Mouse (Mus musculus): ENCODE measurements around the gene Tprkb. TPM values are rescaled to one million over a fixed set of nuclear protein-coding genes. Genes with fewer than 3 reads are reported as not detected.
"Not testable (repeated sequence)": the region's sequence is repeated elsewhere in the genome, so short reads cannot be mapped to it uniquely, and the experiment has no call there.

The Tprkb gene
- polyA plus RNA-seq, 1 experiment from 2014 or later = 26.7 TPM

DNA sequence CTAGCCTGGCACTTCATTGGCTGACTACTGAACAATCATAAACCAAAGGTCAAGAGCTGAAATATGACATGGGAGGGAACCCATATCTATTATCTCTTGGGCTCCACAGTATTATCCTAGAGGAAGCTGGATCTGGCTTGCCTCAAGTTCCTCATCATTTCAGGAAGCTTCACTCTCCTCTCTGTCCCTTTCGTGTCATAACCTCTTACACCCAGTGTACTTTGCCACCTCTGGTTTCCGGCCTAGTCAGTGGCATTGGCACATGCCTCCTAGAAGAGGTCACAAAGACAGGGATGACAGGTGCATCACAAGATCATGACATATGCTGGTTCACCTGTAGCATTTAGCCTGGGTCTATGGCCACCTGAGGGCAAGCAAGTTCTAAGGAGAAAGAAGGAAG lies 9.4 kb upstream of the Tprkb start:
- no peak overlapping the region for H3K4me3 ChIP-seq (ENCODE audit: low read depth, low read length)
- no peaks in the 10 kb centered on the region for H3K36me3 ChIP-seq (replicated peaks; ENCODE audit: insufficient read depth, low read length)
- H3K4me1 ChIP-seq (ENCODE audit: insufficient read depth) = peaks cover 11% of the 10 kb centered on the region
- H3K9me3 ChIP-seq (ENCODE audit: low read length) = no peaks in the 10 kb centered on the region
- 73% methylated on average over 2 of the region's 2 CpGs for WGBS (ENCODE audit: insufficient replicate concordance)
- no peak overlapping the region for H3K27ac ChIP-seq (ENCODE audit: low read depth)
- TF ChIP-seq EP300 (IDR thresholded peaks at IDR 0.05; ENCODE audit: low read depth) (no peak), CTCF (IDR thresholded peaks at IDR 0.05; ENCODE audit: low read depth) (no peak)
- peak; percentile 6 for DNase-seq
- no peaks in the 10 kb centered on the region for H3K27me3 ChIP-seq (ENCODE audit: insufficient read depth, low read length)
- ATAC-seq = no peak
- H3K9ac ChIP-seq (replicated peaks) = no peak overlapping the region
- no peak overlapping the region for H3K4me2 ChIP-seq (ENCODE audit: low read depth, low read length)

- H3K27me3 ChIP-seq (ENCODE audit: insufficient read depth, low read length); H3K36me3 ChIP-seq (replicated peaks; ENCODE audit: insufficient read depth, low read length); H3K27ac ChIP-seq (ENCODE audit: low read depth); H3K9me3 ChIP-seq (ENCODE audit: low read length): not testable (repeated sequence)
- peak within 1 kb of the TSS; percentile 38 for H3K4me3 ChIP-seq (ENCODE audit: low read depth, low read length)
- ATAC-seq (peak; percentile 75), DNase-seq (peak; percentile 65)
- H3K4me2 ChIP-seq (ENCODE audit: low read depth, low read length) = peak within 1 kb of the TSS; percentile 40
- 12% methylated on average over 20 of the region's 20 CpGs for WGBS (ENCODE audit: insufficient replicate concordance)
- H3K9ac ChIP-seq (replicated peaks) = peak within 1 kb of the TSS; percentile 36; the same call in 1 of the 2 replicates
- H3K4me1 ChIP-seq (ENCODE audit: insufficient read depth) = peaks cover 20% of the 10 kb centered on the region
- TF ChIP-seq CTCF (IDR thresholded peaks at IDR 0.05; ENCODE audit: low read depth) = peak; percentile 87
These were observed 7.0 kb upstream of the Tprkb start, which contains the start of gene Nat8f4 for GRCm38 (mm10) chr6:85904642-85905061. Gene Nat8f4, minus strand, starts transcription at chr6:85904884.

DNA sequence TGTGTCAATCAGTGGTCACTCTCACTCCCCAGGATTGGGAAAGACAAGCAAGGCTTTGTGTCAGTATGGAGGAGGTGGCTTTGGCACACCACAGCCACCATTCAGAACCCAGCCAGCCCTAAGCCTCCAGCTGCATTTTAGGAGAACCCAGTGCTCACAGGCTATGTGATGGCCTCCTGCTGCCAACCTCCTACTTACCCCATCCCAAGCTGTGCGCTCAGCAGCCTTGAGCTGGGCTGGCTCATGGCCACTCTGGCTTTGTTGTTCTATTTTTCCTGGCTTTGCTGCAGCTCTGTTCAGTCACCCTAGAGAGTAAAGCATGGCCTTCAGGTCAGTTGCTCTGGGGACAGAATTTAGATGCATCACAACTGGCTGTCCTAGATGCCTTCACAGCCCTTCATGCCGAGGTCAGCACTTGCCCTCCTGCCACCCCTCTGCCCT lies 4.7 kb upstream of the Tprkb start:
- not testable (repeated sequence) for H3K27ac ChIP-seq (ENCODE audit: low read depth); H3K36me3 ChIP-seq (replicated peaks; ENCODE audit: insufficient read depth, low read length); H3K9me3 ChIP-seq (ENCODE audit: low read length); H3K4me2 ChIP-seq (ENCODE audit: low read depth, low read length); H3K9ac ChIP-seq (replicated peaks); DNase-seq; H3K27me3 ChIP-seq (ENCODE audit: insufficient read depth, low read length); H3K4me3 ChIP-seq (ENCODE audit: low read depth, low read length)
- 54% methylated on average over 2 of the region's 2 CpGs for WGBS (ENCODE audit: insufficient replicate concordance)
- H3K4me1 ChIP-seq (ENCODE audit: insufficient read depth) = peaks cover 33% of the 10 kb centered on the region
- peak; percentile 22 for ATAC-seq

DNA sequence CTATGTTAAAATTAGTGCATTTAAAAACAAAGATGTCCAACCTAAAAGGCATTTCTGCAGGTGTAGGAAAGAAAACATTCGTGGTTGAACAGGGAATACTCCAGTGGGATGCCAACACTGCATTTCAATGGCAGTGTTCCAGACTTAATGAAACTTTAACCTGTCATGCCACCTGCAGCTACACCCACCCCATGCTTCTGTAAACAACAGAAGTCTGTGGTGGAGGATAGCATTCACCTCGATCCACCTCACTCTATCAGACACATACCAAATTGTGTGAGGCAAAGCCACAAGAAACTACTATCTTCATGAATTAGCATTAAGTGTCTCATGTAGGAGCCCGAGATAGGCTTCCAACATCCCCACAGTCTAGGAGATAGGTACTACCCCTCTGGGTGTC lies 3.3 kb upstream of the Tprkb start:
- no peaks in the 10 kb centered on the region for H3K36me3 ChIP-seq (replicated peaks; ENCODE audit: insufficient read depth, low read length)
- H3K9me3 ChIP-seq (ENCODE audit: low read length) = no peaks in the 10 kb centered on the region
- peaks cover 33% of the 10 kb centered on the region for H3K4me1 ChIP-seq (ENCODE audit: insufficient read depth)
- no peak overlapping the region for H3K4me2 ChIP-seq (ENCODE audit: low read depth, low read length)
- H3K27ac ChIP-seq (ENCODE audit: low read depth) = peak overlapping the region; percentile 68
- no peak overlapping the region for H3K4me3 ChIP-seq (ENCODE audit: low read depth, low read length)
- no peaks in the 10 kb centered on the region for H3K27me3 ChIP-seq (ENCODE audit: insufficient read depth, low read length)
- WGBS (ENCODE audit: insufficient replicate concordance) = 44% methylated on average over 3 of the region's 3 CpGs
- TF ChIP-seq EP300 (IDR thresholded peaks at IDR 0.05; ENCODE audit: low read depth) (no peak), CTCF (IDR thresholded peaks at IDR 0.05; ENCODE audit: low read depth) (no peak)
- ATAC-seq (peak; percentile 45; the same call in 1 of the 2 replicates), DNase-seq (no peak)
- H3K9ac ChIP-seq (replicated peaks) = no peak overlapping the region

- Histone ChIP-seq H3K9ac (replicated peaks) (no peak overlapping the region), H3K4me3 (ENCODE audit: low read depth, low read length) (no peak overlapping the region), H3K36me3 (replicated peaks; ENCODE audit: insufficient read depth, low read length) (no peaks in the 10 kb centered on the region), H3K4me2 (ENCODE audit: low read depth, low read length) (no peak overlapping the region), H3K27me3 (ENCODE audit: insufficient read depth, low read length) (no peaks in the 10 kb centered on the region), H3K27ac (ENCODE audit: low read depth) (peak overlapping the region; percentile 68), H3K9me3 (ENCODE audit: low read length) (no peaks in the 10 kb centered on the region), H3K4me1 (ENCODE audit: insufficient read depth) (peaks cover 39% of the 10 kb centered on the region)
- ATAC-seq (peak; percentile 55; the same call in 1 of the 2 replicates), DNase-seq (no peak)
- TF ChIP-seq CTCF (IDR thresholded peaks at IDR 0.05; ENCODE audit: low read depth) = no peak
- TF ChIP-seq EP300 (IDR thresholded peaks at IDR 0.05; ENCODE audit: low read depth) = no peak
- 89% methylated on average over 1 of the region's 1 CpGs for whole genome bisulfite sequencing (ENCODE audit: insufficient replicate concordance)
These were observed 2.0 kb upstream of the Tprkb start for GRCm38 (mm10) chr6:85909704-85910103.

DNA sequence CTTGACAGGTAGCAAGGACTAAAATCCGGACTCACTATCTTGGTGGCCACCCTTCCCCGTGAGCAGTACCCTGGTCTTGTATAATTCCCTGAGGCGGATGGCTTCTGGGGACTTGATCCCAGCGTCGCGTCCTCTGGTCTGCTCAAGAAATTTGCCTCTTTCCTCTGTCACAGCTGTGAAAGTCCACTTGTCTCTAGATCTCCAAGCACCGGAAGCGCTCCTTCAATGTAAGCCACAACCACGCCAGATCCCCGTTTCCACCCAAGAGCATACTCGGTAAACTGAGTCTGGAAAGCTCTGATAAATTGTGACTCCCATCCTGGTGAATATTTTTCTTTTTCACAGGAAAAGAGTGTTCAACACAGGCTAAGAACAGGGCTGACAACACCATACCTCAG lies 3.5 kb downstream of the Tprkb start:
- WGBS (ENCODE audit: insufficient replicate concordance) = 3% methylated on average over 11 of the region's 11 CpGs
- H3K4me3 ChIP-seq (ENCODE audit: low read depth, low read length) = peak overlapping the region; percentile 88
- no peak for DNase-seq
- no peaks in the 10 kb centered on the region for H3K36me3 ChIP-seq (replicated peaks; ENCODE audit: insufficient read depth, low read length)
- peak overlapping the region; percentile 95 for H3K27ac ChIP-seq (ENCODE audit: low read depth)
- TF ChIP-seq CTCF (IDR thresholded peaks at IDR 0.05; ENCODE audit: low read depth) = no peak
- no peak for TF ChIP-seq EP300 (IDR thresholded peaks at IDR 0.05; ENCODE audit: low read depth)
- ATAC-seq = no peak
- no peaks in the 10 kb centered on the region for H3K27me3 ChIP-seq (ENCODE audit: insufficient read depth, low read length)
- peaks cover 25% of the 10 kb centered on the region for H3K4me1 ChIP-seq (ENCODE audit: insufficient read depth)
- peak overlapping the region; percentile 81 for H3K9ac ChIP-seq (replicated peaks)
- H3K4me2 ChIP-seq (ENCODE audit: low read depth, low read length) = peak overlapping the region; percentile 93
- no peaks in the 10 kb centered on the region for H3K9me3 ChIP-seq (ENCODE audit: low read length)

Measured in liver, postnatal 0 days (tissue).